Mouse (Mus musculus): ENCODE data around the gene Adcy1. TPM values are rescaled to one million over a fixed set of nuclear protein-coding genes. Genes with fewer than 3 reads are reported as not detected.

Gene Adcy1
- 2.1 and 2.2 TPM in 2 replicates for polyA plus RNA-seq (2016; fragmentation: Nextera tagmentation; extraction: Ambion mirVana)

GRCm38 (mm10) chr11:7063001-7063584 is at the start of gene Adcy1:
Adcy1 (plus strand) TSS chr11:7063489.
- Histone ChIP-seq H3K4me3 (peak within 1 kb of the TSS; percentile 63), H3K4me2 (replicated peaks) (peak within 1 kb of the TSS; percentile 94), H3K36me3 (no peaks in the 10 kb centered on the region), H3K4me1 (peaks cover 19% of the 10 kb centered on the region), H3K9ac (peak within 1 kb of the TSS; percentile 68), H3K9me3 (replicated peaks) (no peaks in the 10 kb centered on the region), H3K27ac (no peak within 1 kb of the TSS), H3K27me3 (peaks cover 74% of the 10 kb centered on the region)
- under 1% methylated on average over 48 of the region's 69 CpGs for WGBS
- ATAC-seq (ENCODE audit: low FRiP score) = peak; percentile 66

GRCm38 (mm10) chr11:7016907-7017306 is 46.4 kb upstream of the Adcy1 start:
- no peaks in the 10 kb centered on the region for H3K27me3 ChIP-seq
- ATAC-seq (ENCODE audit: low FRiP score) = no peak
- H3K4me3 ChIP-seq = no peak overlapping the region
- H3K27ac ChIP-seq = no peak overlapping the region
- H3K9ac ChIP-seq = no peak overlapping the region
- WGBS = 90% methylated on average over 12 of the region's 12 CpGs
- no peaks in the 10 kb centered on the region for H3K4me1 ChIP-seq
- H3K9me3 ChIP-seq (replicated peaks) = no peaks in the 10 kb centered on the region
- no peaks in the 10 kb centered on the region for H3K36me3 ChIP-seq
- H3K4me2 ChIP-seq (replicated peaks) = no peak overlapping the region

GRCm38 (mm10) chr11:7018078-7018477 is 45.2 kb upstream of the Adcy1 start:
- no peak overlapping the region for H3K4me2 ChIP-seq (replicated peaks)
- 86% methylated on average over 5 of the region's 5 CpGs for WGBS
- H3K4me3 ChIP-seq = no peak overlapping the region
- no peak for ATAC-seq (ENCODE audit: low FRiP score)
- no peak overlapping the region for H3K9ac ChIP-seq
- no peaks in the 10 kb centered on the region for H3K9me3 ChIP-seq (replicated peaks)
- H3K27me3 ChIP-seq = no peaks in the 10 kb centered on the region
- no peak overlapping the region for H3K27ac ChIP-seq
- no peaks in the 10 kb centered on the region for H3K36me3 ChIP-seq
- no peaks in the 10 kb centered on the region for H3K4me1 ChIP-seq

- ATAC-seq (ENCODE audit: low FRiP score) = no peak
- WGBS = 89% methylated on average over 7 of the region's 7 CpGs
- H3K9me3 ChIP-seq (replicated peaks) = no peaks in the 10 kb centered on the region
- H3K36me3 ChIP-seq = no peaks in the 10 kb centered on the region
- no peak overlapping the region for H3K4me2 ChIP-seq (replicated peaks)
- H3K4me3 ChIP-seq = no peak overlapping the region
- no peaks in the 10 kb centered on the region for H3K27me3 ChIP-seq
- H3K4me1 ChIP-seq = no peaks in the 10 kb centered on the region
- no peak overlapping the region for H3K27ac ChIP-seq
- no peak overlapping the region for H3K9ac ChIP-seq
Observed at GRCm38 (mm10) chr11:7019006-7019525, 44.2 kb upstream of the Adcy1 start.

- ATAC-seq (ENCODE audit: low FRiP score) = no peak
- H3K4me1 ChIP-seq = no peaks in the 10 kb centered on the region
- 75% methylated on average over 2 of the region's 2 CpGs for WGBS
- H3K27me3 ChIP-seq = no peaks in the 10 kb centered on the region
- H3K9ac ChIP-seq = no peak overlapping the region
- no peaks in the 10 kb centered on the region for H3K36me3 ChIP-seq
- H3K4me3 ChIP-seq = no peak overlapping the region
- no peak overlapping the region for H3K27ac ChIP-seq
- no peaks in the 10 kb centered on the region for H3K9me3 ChIP-seq (replicated peaks)
- H3K4me2 ChIP-seq (replicated peaks) = no peak overlapping the region
Observed at GRCm38 (mm10) chr11:7033063-7033462, 30.2 kb upstream of the Adcy1 start.

GRCm38 (mm10) chr11:7039722-7040121 is 23.6 kb upstream of the Adcy1 start:
- no peak overlapping the region for H3K4me2 ChIP-seq (replicated peaks)
- no peaks in the 10 kb centered on the region for H3K9me3 ChIP-seq (replicated peaks)
- H3K36me3 ChIP-seq = no peaks in the 10 kb centered on the region
- H3K4me1 ChIP-seq = no peaks in the 10 kb centered on the region
- no peak for ATAC-seq (ENCODE audit: low FRiP score)
- H3K27ac ChIP-seq = no peak overlapping the region
- 44% methylated on average over 7 of the region's 7 CpGs for WGBS
- no peaks in the 10 kb centered on the region for H3K27me3 ChIP-seq
- no peak overlapping the region for H3K9ac ChIP-seq
- no peak overlapping the region for H3K4me3 ChIP-seq

- Histone ChIP-seq H3K9me3 (replicated peaks) (no peaks in the 10 kb centered on the region), H3K4me3 (no peak overlapping the region), H3K27ac (no peak overlapping the region), H3K27me3 (no peaks in the 10 kb centered on the region), H3K36me3 (no peaks in the 10 kb centered on the region), H3K9ac (no peak overlapping the region), H3K4me2 (replicated peaks) (no peak overlapping the region), H3K4me1 (no peaks in the 10 kb centered on the region)
- ATAC-seq (ENCODE audit: low FRiP score) = no peak
- WGBS = 62% methylated on average over 6 of the region's 6 CpGs
Observed at GRCm38 (mm10) chr11:7040801-7041200, 22.5 kb upstream of the Adcy1 start.

- no peak overlapping the region for H3K4me3 ChIP-seq
- H3K36me3 ChIP-seq = no peaks in the 10 kb centered on the region
- H3K4me1 ChIP-seq = no peaks in the 10 kb centered on the region
- WGBS = 87% methylated on average over 2 of the region's 2 CpGs
- no peaks in the 10 kb centered on the region for H3K9me3 ChIP-seq (replicated peaks)
- no peak overlapping the region for H3K27ac ChIP-seq
- H3K27me3 ChIP-seq = no peaks in the 10 kb centered on the region
- no peak overlapping the region for H3K4me2 ChIP-seq (replicated peaks)
- H3K9ac ChIP-seq = no peak overlapping the region
- no peak for ATAC-seq (ENCODE audit: low FRiP score)
Observed at GRCm38 (mm10) chr11:7047176-7047575, 16.1 kb upstream of the Adcy1 start.

GRCm38 (mm10) chr11:7047584-7047983 is 15.7 kb upstream of the Adcy1 start:
- Histone ChIP-seq H3K36me3 (no peaks in the 10 kb centered on the region), H3K9me3 (replicated peaks) (no peaks in the 10 kb centered on the region), H3K4me3 (no peak overlapping the region), H3K27me3 (no peaks in the 10 kb centered on the region), H3K4me2 (replicated peaks) (no peak overlapping the region), H3K27ac (no peak overlapping the region), H3K9ac (no peak overlapping the region), H3K4me1 (no peaks in the 10 kb centered on the region)
- ATAC-seq (ENCODE audit: low FRiP score) = no peak

- Histone ChIP-seq H3K4me3 (no peak overlapping the region), H3K27me3 (peaks cover 39% of the 10 kb centered on the region), H3K4me2 (replicated peaks) (no peak overlapping the region), H3K9ac (no peak overlapping the region), H3K4me1 (peaks cover 11% of the 10 kb centered on the region), H3K9me3 (replicated peaks) (no peaks in the 10 kb centered on the region), H3K36me3 (no peaks in the 10 kb centered on the region), H3K27ac (no peak overlapping the region)
- 92% methylated on average over 4 of the region's 4 CpGs for WGBS
- ATAC-seq (ENCODE audit: low FRiP score) = no peak
Observed at GRCm38 (mm10) chr11:7053710-7054109, 9.6 kb upstream of the Adcy1 start.

GRCm38 (mm10) chr11:7054662-7055265 is 8.5 kb upstream of the Adcy1 start:
- no peaks in the 10 kb centered on the region for H3K36me3 ChIP-seq
- H3K4me1 ChIP-seq = peaks cover 11% of the 10 kb centered on the region
- H3K9me3 ChIP-seq (replicated peaks) = no peaks in the 10 kb centered on the region
- no peak overlapping the region for H3K27ac ChIP-seq
- H3K4me2 ChIP-seq (replicated peaks) = no peak overlapping the region
- ATAC-seq (ENCODE audit: low FRiP score) = no peak
- 81% methylated on average over 6 of the region's 6 CpGs for WGBS
- H3K27me3 ChIP-seq = peaks cover 46% of the 10 kb centered on the region
- no peak overlapping the region for H3K4me3 ChIP-seq
- H3K9ac ChIP-seq = no peak overlapping the region

GRCm38 (mm10) chr11:7055455-7056017 is 7.8 kb upstream of the Adcy1 start:
- Histone ChIP-seq H3K4me3 (peak overlapping the region; percentile 9; the same call in 1 of the 2 replicates), H3K4me2 (replicated peaks) (peak overlapping the region; percentile 36), H3K27me3 (peaks cover 53% of the 10 kb centered on the region)

GRCm38 (mm10) chr11:7056121-7056520 is 7.2 kb upstream of the Adcy1 start:
- Histone ChIP-seq H3K4me3 (no peak overlapping the region), H3K9ac (no peak overlapping the region), H3K27me3 (peaks cover 58% of the 10 kb centered on the region), H3K36me3 (no peaks in the 10 kb centered on the region), H3K4me2 (replicated peaks) (peak overlapping the region; percentile 32), H3K27ac (no peak overlapping the region), H3K4me1 (peaks cover 11% of the 10 kb centered on the region), H3K9me3 (replicated peaks) (no peaks in the 10 kb centered on the region)
- ATAC-seq (ENCODE audit: low FRiP score) = no peak
- WGBS = 14% methylated on average over 11 of the region's 11 CpGs

More at GRCm38 (mm10) chr11:7055455-7056017, 7.8 kb upstream of the Adcy1 start:
- ATAC-seq (ENCODE audit: low FRiP score) = peak; percentile 55
- H3K27ac ChIP-seq = no peak overlapping the region
- H3K4me1 ChIP-seq = peaks cover 11% of the 10 kb centered on the region
- no peaks in the 10 kb centered on the region for H3K9me3 ChIP-seq (replicated peaks)
- no peak overlapping the region for H3K9ac ChIP-seq
- H3K36me3 ChIP-seq = no peaks in the 10 kb centered on the region
- WGBS = 14% methylated on average over 14 of the region's 14 CpGs
